Mouse (Mus musculus) retina, postnatal 1 day (tissue): ENCODE results near the gene Melk.

Source experiments
- DNase-seq: peaks from one replicate; pipeline ENCODE4 v3.0.0-alpha.2; 2012

Melk gene

GRCm38 (mm10) chr4:44335006-44335405 is 34.3 kb downstream of the Melk start:
- DNase-seq = no peak

DNA sequence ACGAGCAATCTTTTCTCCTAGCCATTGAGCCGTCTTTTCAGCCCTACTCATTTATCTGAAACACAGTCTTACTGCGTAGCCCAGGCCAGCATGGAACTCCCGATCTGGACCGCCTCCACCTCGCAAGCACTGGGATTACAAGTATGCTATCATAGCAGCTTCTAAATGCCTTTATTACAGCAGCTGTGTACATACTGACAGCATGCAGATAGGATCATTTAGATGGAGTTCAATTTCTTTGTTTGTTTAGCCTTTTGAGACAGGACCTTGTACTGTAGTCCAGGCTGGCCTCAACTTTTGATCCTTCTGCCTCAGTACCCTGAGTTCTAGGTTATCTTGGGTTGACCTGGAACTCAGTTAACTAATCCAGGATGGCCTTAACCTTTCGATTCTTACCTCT is 61.0 kb downstream of the Melk start:
- DNase-seq = no peak

DNA sequence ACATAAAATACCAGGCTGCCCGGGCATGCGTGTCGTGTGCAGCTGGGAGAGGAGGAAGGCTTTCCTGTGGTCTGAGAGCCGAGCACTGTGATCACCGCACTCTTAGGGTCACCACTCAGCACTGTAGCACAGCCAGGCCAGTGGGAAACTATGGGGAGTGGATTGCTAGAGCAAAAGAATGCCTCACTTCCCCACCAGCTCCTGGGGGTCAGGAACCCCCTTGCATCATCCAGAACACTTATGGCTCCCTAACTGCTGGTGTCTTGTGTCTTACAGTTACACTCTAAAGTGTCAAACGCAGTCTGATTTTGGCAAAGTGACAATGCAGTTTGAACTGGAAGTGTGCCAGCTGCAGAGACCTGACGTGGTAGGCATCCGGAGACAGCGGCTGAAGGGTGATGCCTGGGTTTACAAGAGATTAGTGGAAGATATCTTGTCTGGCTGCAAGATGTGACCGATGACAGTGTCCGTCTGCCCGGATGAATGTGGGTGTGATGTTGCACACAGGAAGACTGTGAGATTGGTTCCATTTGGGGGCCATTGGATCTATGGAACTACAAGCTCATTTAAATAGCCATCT is 62.8 kb downstream of the Melk start:
- DNase-seq = peak; percentile 10

GRCm38 (mm10) chr4:44392231-44393216 is 91.8 kb downstream of the Melk start:
- no peak for DNase-seq

DNA sequence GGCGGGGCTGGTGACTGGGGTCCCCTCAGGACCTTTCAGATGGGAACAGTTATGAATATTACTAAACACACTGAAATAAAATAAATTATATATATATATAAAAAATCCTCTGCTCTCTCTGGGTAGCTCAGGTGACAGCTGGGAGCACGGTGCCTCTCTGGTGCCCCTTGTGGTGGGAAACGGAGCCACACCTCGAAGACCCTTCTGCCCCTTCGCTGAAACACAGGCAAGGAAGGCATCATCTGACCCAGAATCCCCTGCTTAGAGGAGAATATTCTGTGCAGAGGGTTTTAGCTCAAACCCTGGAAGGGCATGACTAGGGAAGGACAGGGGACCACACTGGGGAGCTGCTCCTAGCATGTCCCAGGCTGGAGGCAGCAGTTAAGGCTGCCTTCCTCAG is 101.9 kb downstream of the Melk start:
- DNase-seq = peak; percentile 67

- no peak for DNase-seq
Observed at GRCm38 (mm10) chr4:44404487-44404886, 103.8 kb downstream of the Melk start.
